Mouse (Mus musculus) lung, adult 2 months (tissue): Measurements from ENCODE around the gene Ubr3.
A peak's percentile ranks its signal among the peaks of the same experiment; 100 is the strongest.

ENCODE experiments used
- CTCF ChIP-seq: fragments of 200-500 bp; IDR thresholded peaks from 2 replicates; pipeline ENCODE4 v1.5.1; 2011; ENCODE audit warnings: mild to moderate bottlenecking, low read length, control low read depth; ENCODE audit not compliant: insufficient read depth
- POLR2A ChIP-seq: fragments of 200-500 bp; IDR thresholded peaks from 2 replicates; pipeline ENCODE4 v1.6.1; 2011; ENCODE audit warnings: low read depth, mild to moderate bottlenecking, control low read depth, low read length, borderline replicate concordance; ENCODE audit errors: extremely low read depth

GRCm38 (mm10) chr2:69990647-69991046 is 93.6 kb downstream of the Ubr3 start:
- peak; percentile 35; the same call in 1 of the 2 replicates for TF ChIP-seq CTCF
- TF ChIP-seq POLR2A = no peak
